Mouse (Mus musculus): ENCODE results near the gene Mgst1.

The Mgst1 gene

GRCm38 (mm10) chr6:138139930-138140329 lies at the start of gene Mgst1:
Gene Mgst1, plus strand, starts transcription at chr6:138140316.
- DNase-seq (ENCODE audit: low read depth, low spot score): no peak

GRCm38 (mm10) chr6:138092432-138092831 lies 47.7 kb upstream of the Mgst1 start:
- no peak for DNase-seq (ENCODE audit: low read depth, low spot score)

- no peak for DNase-seq (ENCODE audit: low read depth, low spot score)
These were observed 45.1 kb upstream of the Mgst1 start for GRCm38 (mm10) chr6:138095060-138095459.

GRCm38 (mm10) chr6:138099646-138100045 lies 40.5 kb upstream of the Mgst1 start:
- DNase-seq (ENCODE audit: low read depth, low spot score): no peak

GRCm38 (mm10) chr6:138101843-138102242 lies 38.3 kb upstream of the Mgst1 start:
- no peak for DNase-seq (ENCODE audit: low read depth, low spot score)

- DNase-seq (ENCODE audit: low read depth, low spot score): no peak
These were observed 37.2 kb upstream of the Mgst1 start for GRCm38 (mm10) chr6:138102940-138103339.

GRCm38 (mm10) chr6:138104559-138104958 lies 35.6 kb upstream of the Mgst1 start:
- DNase-seq (ENCODE audit: low read depth, low spot score): no peak

GRCm38 (mm10) chr6:138117496-138117895 lies 22.6 kb upstream of the Mgst1 start:
- no peak for DNase-seq (ENCODE audit: low read depth, low spot score)

GRCm38 (mm10) chr6:138128392-138129335 lies 11.5 kb upstream of the Mgst1 start:
- no peak for DNase-seq (ENCODE audit: low read depth, low spot score)

- DNase-seq (ENCODE audit: low read depth, low spot score): no peak
These were observed 9.6 kb upstream of the Mgst1 start for GRCm38 (mm10) chr6:138130541-138130940.

GRCm38 (mm10) chr6:138140336-138140735 lies 220 bp downstream of the Mgst1 start:
- DNase-seq (ENCODE audit: low read depth, low spot score): no peak

- no peak for DNase-seq (ENCODE audit: low read depth, low spot score)
These were observed 1.0 kb downstream of the Mgst1 start for GRCm38 (mm10) chr6:138141111-138141592.

- DNase-seq (ENCODE audit: low read depth, low spot score): no peak
These were observed 2.5 kb downstream of the Mgst1 start for GRCm38 (mm10) chr6:138142604-138143003.

GRCm38 (mm10) chr6:138143450-138143849 lies 3.3 kb downstream of the Mgst1 start:
- DNase-seq (ENCODE audit: low read depth, low spot score): no peak

- DNase-seq (ENCODE audit: low read depth, low spot score): no peak
These were observed 13.0 kb downstream of the Mgst1 start for GRCm38 (mm10) chr6:138153111-138153510.

GRCm38 (mm10) chr6:138163920-138164319 lies 23.8 kb downstream of the Mgst1 start:
- DNase-seq (ENCODE audit: low read depth, low spot score): no peak

GRCm38 (mm10) chr6:138171480-138172224 lies 31.5 kb downstream of the Mgst1 start:
- DNase-seq (ENCODE audit: low read depth, low spot score): peak; percentile 49
